Mouse (Mus musculus) layer of hippocampus, postnatal 10 days (tissue): ENCODE results near the gene Emsy. TPM values are rescaled to one million over a fixed set of nuclear protein-coding genes. Genes with fewer than 3 reads are reported as not detected.

Source experiments
- DNase-seq, 2 experiments: peaks; one replicate each; pipeline ENCODE4 v3.0.0; 2021; ENCODE audit warnings: low spot score in 2 of 2
- long read RNA-seq: library from polyadenylated mRNA; stranded (forward); transcript quantifications from one replicate; pipeline ENCODE4 v2.0.0, GENCODE M21; 2023
- total RNA-seq, 2 experiments: library from RNA; stranded (reverse); gene quantifications; 2 replicates each; pipeline ENCODE4 v1.2.3; 2021

Gene Emsy
- total RNA-seq, result 10 to 100 TPM; 47.8 to 55.5 TPM
- long read RNA-seq, partial matches to known transcripts, result 1 of 8 reads
- long read RNA-seq, other reads (novel, unspliced or antisense), result 6 of 8 reads

GRCm38 (mm10) chr7:98656531-98657221 is at the start of gene Emsy:
Gene Emsy, minus strand, starts transcription at chr7:98656783.
- DNase-seq, result peak; percentile 91 to 94

- DNase-seq, result no peak
Observed at GRCm38 (mm10) chr7:98704276-98704675, 47.7 kb upstream of the Emsy start.

- peak; percentile 34 to 51 for DNase-seq
Observed at GRCm38 (mm10) chr7:98703365-98703881, 46.8 kb upstream of the Emsy start.

GRCm38 (mm10) chr7:98702283-98703240 is 46.0 kb upstream of the Emsy start, which contains the start of gene Thap12:
Gene Thap12, plus strand, starts transcription at chr7:98703103.
- DNase-seq, result peak; percentile 99 to 100

- no peak for DNase-seq
Observed at GRCm38 (mm10) chr7:98701771-98702170, 45.2 kb upstream of the Emsy start.

- DNase-seq, result no peak
Observed at GRCm38 (mm10) chr7:98698590-98698989, 42.0 kb upstream of the Emsy start.

GRCm38 (mm10) chr7:98698041-98698440 is 41.5 kb upstream of the Emsy start:
- no peak for DNase-seq

- DNase-seq, result no peak
Observed at GRCm38 (mm10) chr7:98697496-98697895, 40.9 kb upstream of the Emsy start.

GRCm38 (mm10) chr7:98694046-98694445 is 37.5 kb upstream of the Emsy start:
- DNase-seq, result no peak

- DNase-seq, result no peak
Observed at GRCm38 (mm10) chr7:98692761-98693546, 36.4 kb upstream of the Emsy start.

- DNase-seq, result no peak
Observed at GRCm38 (mm10) chr7:98690831-98691230, 34.2 kb upstream of the Emsy start.

GRCm38 (mm10) chr7:98690126-98690525 is 33.5 kb upstream of the Emsy start:
- no peak for DNase-seq

GRCm38 (mm10) chr7:98685895-98686294 is 29.3 kb upstream of the Emsy start:
- peak in 1 of 2 experiments; percentile 39 for DNase-seq

- DNase-seq, result no peak
Observed at GRCm38 (mm10) chr7:98682821-98683220, 26.2 kb upstream of the Emsy start.

GRCm38 (mm10) chr7:98680691-98681090 is 24.1 kb upstream of the Emsy start:
- no peak for DNase-seq

GRCm38 (mm10) chr7:98678441-98678840 is 21.9 kb upstream of the Emsy start:
- DNase-seq, result no peak

GRCm38 (mm10) chr7:98677511-98677910 is 20.9 kb upstream of the Emsy start:
- no peak for DNase-seq

- DNase-seq, result no peak
Observed at GRCm38 (mm10) chr7:98674344-98674743, 17.8 kb upstream of the Emsy start.

- DNase-seq, result peak in 1 of 2 experiments; percentile 17
Observed at GRCm38 (mm10) chr7:98672241-98672955, 15.8 kb upstream of the Emsy start.

- DNase-seq, result no peak
Observed at GRCm38 (mm10) chr7:98671416-98671815, 14.8 kb upstream of the Emsy start.
